In genomic region chr2:126706759-126707437, GRCm38 (mm10) we compare ENCODE assay signal across 8 mouse cellular contexts. TPM values are rescaled to one million over a fixed set of nuclear protein-coding genes. Genes with fewer than 3 reads are reported as not detected.
DNase-seq lines count a peak whose midpoint lies in the region; ATAC-seq and TF ChIP-seq lines count a peak whose summit lies in the region.

Gene Usp8, plus strand, starts transcription at chr2:126707328.

- peak; percentile 98 for ATAC-seq in erythroid progenitor cell, adult 5-6 weeks (replicated peaks; ENCODE audit: low FRiP score, poor library complexity, severe bottlenecking)
- peak; percentile 100 for ATAC-seq in heart, embryonic 12.5 days (ENCODE audit: insufficient number of reproducible peaks, low FRiP score)
- ATAC-seq in kidney, postnatal 0 days (replicated peaks; ENCODE audit: low FRiP score, low read depth) = peak; percentile 100
- peak; percentile 100 for ATAC-seq in liver, embryonic 11.5 days (replicated peaks; ENCODE audit: low FRiP score)
- peak; percentile 100 for ATAC-seq in stomach, embryonic 14.5 days (ENCODE audit: insufficient number of reproducible peaks, insufficient read depth, low FRiP score, low read depth)

- peak within 1 kb of the TSS; percentile 77 for H3K27ac ChIP-seq in heart, embryonic 12.5 days (ENCODE audit: poor library complexity, severe bottlenecking)
- peak within 1 kb of the TSS; percentile 86 for H3K27ac ChIP-seq in kidney, postnatal 0 days
- peak within 1 kb of the TSS; percentile 67 for H3K27ac ChIP-seq in liver, embryonic 11.5 days (ENCODE audit: low read depth, low read length)
- peak within 1 kb of the TSS; percentile 61; the same call in 1 of the 2 replicates for H3K27ac ChIP-seq in stomach, embryonic 14.5 days (ENCODE audit: low read length)

- TF ChIP-seq CTCF in kidney, postnatal 0 days (IDR thresholded peaks at IDR 0.05; ENCODE audit: low read depth) = peak; percentile 9; the same call in 1 of the 2 replicates

- peak within 1 kb of the TSS; percentile 94 for H3K4me3 ChIP-seq in heart, embryonic 12.5 days
- peak within 1 kb of the TSS; percentile 86 for H3K4me3 ChIP-seq in kidney, postnatal 0 days (replicated peaks; ENCODE audit: low read depth, low read length)
- peak within 1 kb of the TSS; percentile 93 for H3K4me3 ChIP-seq in liver, embryonic 11.5 days (ENCODE audit: low read depth, low read length)
- H3K4me3 ChIP-seq in stomach, embryonic 14.5 days (ENCODE audit: low read depth, low read length) = peak within 1 kb of the TSS; percentile 85

- peaks cover 4% of the 10 kb centered on the region; the same call in 1 of the 2 replicates for H3K36me3 ChIP-seq in heart, embryonic 12.5 days
- no peaks in the 10 kb centered on the region for H3K36me3 ChIP-seq in kidney, postnatal 0 days (ENCODE audit: insufficient read depth, low read length)
- no peaks in the 10 kb centered on the region for H3K36me3 ChIP-seq in liver, embryonic 11.5 days (ENCODE audit: control insufficient read depth, insufficient read depth, low read length)
- H3K36me3 ChIP-seq in stomach, embryonic 14.5 days (ENCODE audit: control insufficient read depth, insufficient read depth, low read length) = no peaks in the 10 kb centered on the region

- 3% methylated on average over 47 of the region's 47 CpGs for WGBS in heart, embryonic 12.5 days
- WGBS in kidney, postnatal 0 days = 3% methylated on average over 47 of the region's 47 CpGs
- WGBS in liver, embryonic 11.5 days = 3% methylated on average over 47 of the region's 47 CpGs
- 3% methylated on average over 47 of the region's 47 CpGs for WGBS in stomach, embryonic 14.5 days

- peaks cover 9% of the 10 kb centered on the region for H3K27me3 ChIP-seq in heart, embryonic 12.5 days (replicated peaks)
- H3K27me3 ChIP-seq in kidney, postnatal 0 days (ENCODE audit: insufficient read depth, low read length) = no peaks in the 10 kb centered on the region; the same call in 1 of the 2 replicates
- H3K27me3 ChIP-seq in liver, embryonic 11.5 days (replicated peaks; ENCODE audit: control insufficient read depth, insufficient read depth, low read length) = peaks cover 2% of the 10 kb centered on the region; the same call in 1 of the 2 replicates
- no peaks in the 10 kb centered on the region for H3K27me3 ChIP-seq in stomach, embryonic 14.5 days (ENCODE audit: control insufficient read depth, insufficient read depth, low read length)

- peaks cover 6% of the 10 kb centered on the region for H3K4me1 ChIP-seq in heart, embryonic 12.5 days (replicated peaks)
- H3K4me1 ChIP-seq in kidney, postnatal 0 days (replicated peaks; ENCODE audit: insufficient read depth, low read length) = 0 out of 2 replicates have a peak, but pooled peaks cover 8% of the 10 kb centered on the region
- peaks cover 7% of the 10 kb centered on the region for H3K4me1 ChIP-seq in liver, embryonic 11.5 days (replicated peaks; ENCODE audit: control insufficient read depth, insufficient read depth, low read length)
- peaks cover 6% of the 10 kb centered on the region; the same call in 1 of the 2 replicates for H3K4me1 ChIP-seq in stomach, embryonic 14.5 days (ENCODE audit: control insufficient read depth, insufficient read depth, low read length)

- peak within 1 kb of the TSS; percentile 94 for H3K9ac ChIP-seq in heart, embryonic 12.5 days
- peak within 1 kb of the TSS; percentile 79 for H3K9ac ChIP-seq in kidney, postnatal 0 days (ENCODE audit: low read depth, low read length)
- peak within 1 kb of the TSS; percentile 75 for H3K9ac ChIP-seq in liver, embryonic 11.5 days (ENCODE audit: low read depth, low read length)
- peak within 1 kb of the TSS; percentile 81 for H3K9ac ChIP-seq in stomach, embryonic 14.5 days (replicated peaks; ENCODE audit: low read depth, low read length)

- peak within 1 kb of the TSS; percentile 71 for H3K4me2 ChIP-seq in heart, embryonic 12.5 days
- H3K4me2 ChIP-seq in kidney, postnatal 0 days (ENCODE audit: low read length) = peak within 1 kb of the TSS; percentile 76
- H3K4me2 ChIP-seq in liver, embryonic 11.5 days = peak within 1 kb of the TSS; percentile 73
- H3K4me2 ChIP-seq in stomach, embryonic 14.5 days (replicated peaks; ENCODE audit: low read depth, low read length) = peak within 1 kb of the TSS; percentile 74

- peak; percentile 95 for DNase-seq in CD4-positive helper T cell, adult 2 months (ENCODE audit: low read depth, low spot score)
- DNase-seq in brain, embryonic 18.5 days (ENCODE audit: low read depth, low spot score) = peak; percentile 96
- DNase-seq in kidney, postnatal 0 days (ENCODE audit: low spot score) = peak; percentile 99
- DNase-seq in liver, embryonic 11.5 days (ENCODE audit: low spot score) = peak; percentile 96
- peak; percentile 95 for DNase-seq in naive thymus-derived CD4-positive, alpha-beta T cell, adult 2 months (ENCODE audit: low read depth)

- no peaks in the 10 kb centered on the region for H3K9me3 ChIP-seq in heart, embryonic 12.5 days (replicated peaks)
- no peaks in the 10 kb centered on the region for H3K9me3 ChIP-seq in kidney, postnatal 0 days (replicated peaks; ENCODE audit: low read length)
- H3K9me3 ChIP-seq in liver, embryonic 11.5 days (ENCODE audit: control insufficient read depth, low read length) = no peaks in the 10 kb centered on the region
- no peaks in the 10 kb centered on the region for H3K9me3 ChIP-seq in stomach, embryonic 14.5 days (ENCODE audit: control insufficient read depth, low read depth, low read length)

RNA-seq across cellular contexts. Expression of gene Usp8, which starts in this region (rescaled TPM):
- total RNA-seq in erythroid progenitor cell, adult 5-6 weeks (2015; ENCODE audit: low replicate concordance) = 36.0 and 44.0 TPM in 2 replicates
- 29.5 and 36.7 TPM in 2 replicates for total RNA-seq in erythroid progenitor cell, adult 5-6 weeks (2017; ENCODE audit: low replicate concordance)
- polyA plus RNA-seq in heart, embryonic 12.5 days (2016; fragmentation: Nextera tagmentation; extraction: Ambion mirVana) = 37.5 and 39.1 TPM in 2 replicates
- 35.7 and 42.1 TPM in 2 replicates for polyA plus RNA-seq in kidney, postnatal 0 days (2015; fragmentation: Nextera tagmentation; extraction: Ambion mirVana)
- polyA plus RNA-seq in liver, embryonic 11.5 days (2014; fragmentation: Nextera tagmentation; extraction: Ambion mirVana) = 38.3 and 42.4 TPM in 2 replicates
- 40.3 and 41.8 TPM in 2 replicates for polyA plus RNA-seq in stomach, embryonic 14.5 days (2014; fragmentation: Nextera tagmentation; extraction: Ambion mirVana)

Comparison
In these comparisons a context has a peak if more than half of its experiments do, and no peak if none do; other contexts are left out.
1. Peak in every context shown above with its lines: DNase-seq, ATAC-seq, H3K4me3 ChIP-seq and H3K27ac ChIP-seq.